Mouse (Mus musculus) adrenal gland, postnatal 4 days (tissue): ENCODE measurements around the gene Kif26b. TPM values are rescaled to one million over a fixed set of nuclear protein-coding genes. Genes with fewer than 3 reads are reported as not detected.

Source experiments
- DNase-seq, 2 experiments: peaks; one replicate each; pipeline ENCODE4 v3.0.0; 2021 to 2022; ENCODE audit warnings: low spot score in 2 of 2, mixed read lengths in 2 of 2
- total RNA-seq, 2 experiments: library from RNA; stranded (reverse); gene quantifications; 2 replicates each; pipeline ENCODE4 v1.2.3; 2021

Kif26b gene
- total RNA-seq, 2 experiments from 2014 or later, result 7.3 to 16.2 TPM

GRCm38 (mm10) chr1:178712189-178712873 lies 183.4 kb downstream of the Kif26b start:
- DNase-seq, result no peak

GRCm38 (mm10) chr1:178714209-178714608 lies 185.3 kb downstream of the Kif26b start:
- DNase-seq, result no peak

- no peak for DNase-seq
Measured at GRCm38 (mm10) chr1:178716411-178716810, 187.5 kb downstream of the Kif26b start.

- no peak for DNase-seq
Measured at GRCm38 (mm10) chr1:178720821-178721220, 191.9 kb downstream of the Kif26b start.

GRCm38 (mm10) chr1:178722793-178723192 lies 193.9 kb downstream of the Kif26b start:
- DNase-seq, result no peak

- no peak for DNase-seq
Measured at GRCm38 (mm10) chr1:178725536-178725935, 196.6 kb downstream of the Kif26b start.

- DNase-seq, result no peak
Measured at GRCm38 (mm10) chr1:178728256-178728655, 199.3 kb downstream of the Kif26b start.

- no peak for DNase-seq
Measured at GRCm38 (mm10) chr1:178730271-178730670, 201.3 kb downstream of the Kif26b start.

- no peak for DNase-seq
Measured at GRCm38 (mm10) chr1:178733035-178733434, 204.1 kb downstream of the Kif26b start.

- no peak for DNase-seq
Measured at GRCm38 (mm10) chr1:178734576-178734975, 205.7 kb downstream of the Kif26b start.

- DNase-seq, result no peak
Measured at GRCm38 (mm10) chr1:178736931-178737330, 208.0 kb downstream of the Kif26b start.

- no peak for DNase-seq
Measured at GRCm38 (mm10) chr1:178743820-178744219, 214.9 kb downstream of the Kif26b start.

- DNase-seq, result no peak
Measured at GRCm38 (mm10) chr1:178744526-178744925, 215.6 kb downstream of the Kif26b start.

- DNase-seq, result no peak
Measured at GRCm38 (mm10) chr1:178744961-178745360, 216.0 kb downstream of the Kif26b start.

GRCm38 (mm10) chr1:178745471-178745870 lies 216.5 kb downstream of the Kif26b start:
- no peak for DNase-seq

- no peak for DNase-seq
Measured at GRCm38 (mm10) chr1:178747279-178748221, 218.6 kb downstream of the Kif26b start.

- DNase-seq, result no peak
Measured at GRCm38 (mm10) chr1:178748222-178748600, 219.3 kb downstream of the Kif26b start.

GRCm38 (mm10) chr1:178748617-178749016 lies 219.7 kb downstream of the Kif26b start:
- no peak for DNase-seq

GRCm38 (mm10) chr1:178749786-178750185 lies 220.9 kb downstream of the Kif26b start:
- no peak for DNase-seq

- DNase-seq, result no peak
Measured at GRCm38 (mm10) chr1:178758441-178758840, 229.5 kb downstream of the Kif26b start.

GRCm38 (mm10) chr1:178762125-178762741 lies 233.3 kb downstream of the Kif26b start:
- no peak for DNase-seq

GRCm38 (mm10) chr1:178764914-178765313 lies 236.0 kb downstream of the Kif26b start:
- DNase-seq, result no peak
